10 mouse cellular contexts compared by ENCODE assay signal in the genomic region with DNA sequence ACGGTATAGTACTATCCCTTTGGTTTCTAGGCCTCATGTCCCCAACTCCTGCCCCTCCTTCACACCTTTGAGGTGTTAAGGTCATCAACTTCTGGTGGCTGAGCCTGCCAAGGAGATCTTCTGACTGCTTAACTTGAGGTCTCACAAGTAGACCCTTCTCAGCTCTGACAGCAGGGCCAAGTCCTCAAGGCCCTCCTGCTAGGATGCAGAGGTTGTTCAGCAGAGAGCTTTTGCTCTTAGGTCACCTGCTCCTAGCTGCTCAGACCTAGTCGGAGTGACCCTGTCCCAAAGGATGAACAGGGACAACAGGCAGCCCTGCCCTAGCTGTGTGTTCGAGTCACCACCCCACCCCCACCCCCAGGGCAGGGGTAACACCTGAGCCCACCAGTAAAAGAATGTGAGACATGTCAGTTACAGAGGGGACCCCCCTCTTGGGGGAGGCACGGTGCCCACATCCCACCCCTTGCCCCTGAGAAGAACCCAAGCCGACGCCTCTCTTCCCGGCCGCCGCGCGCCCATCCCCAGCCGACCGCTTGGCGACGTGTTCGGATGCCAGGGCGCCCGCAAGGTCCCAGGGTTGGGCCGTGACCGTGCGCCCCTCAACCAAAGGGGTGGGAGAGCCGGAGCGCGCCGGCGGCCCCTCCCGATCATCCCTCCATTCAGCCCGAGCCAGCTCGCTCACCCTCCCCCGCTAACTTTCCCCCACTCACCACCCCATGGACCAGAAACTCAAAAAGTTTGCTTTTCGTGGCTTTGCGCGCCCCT. TPM values are rescaled to one million over a fixed set of nuclear protein-coding genes. Genes with fewer than 3 reads are reported as not detected.
DNase-seq lines count a peak whose midpoint lies in the region; ATAC-seq lines count a peak whose summit lies in the region.
"Had no signal": no experiment of that assay in that cellular context is flagged by ENCODE, and none has a peak within 500 bp of the region (broad histone marks: within the 10 kb centered on the region; RNA-seq: fewer than 3 reads in every experiment).

No protein-coding gene starts in this region.

- H3K36me3 ChIP-seq in hindbrain, embryonic 11.5 days (ENCODE audit: control insufficient read depth, insufficient read depth, low read length), result no peaks in the 10 kb centered on the region
- H3K36me3 ChIP-seq in midbrain, embryonic 12.5 days, result no peaks in the 10 kb centered on the region
- H3K36me3 ChIP-seq: G1E had no signal

- H3K27ac ChIP-seq in hindbrain, embryonic 11.5 days (ENCODE audit: low read depth, low read length), result peak overlapping the region; percentile 97
- peak overlapping the region; percentile 99 for H3K27ac ChIP-seq in midbrain, embryonic 12.5 days (replicated peaks)

- peaks cover 7% of the 10 kb centered on the region for H3K27me3 ChIP-seq in hindbrain, embryonic 11.5 days (ENCODE audit: control insufficient read depth, insufficient read depth, low read length)
- H3K27me3 ChIP-seq in midbrain, embryonic 12.5 days, result 0 out of 2 replicates have a peak, but pooled peaks cover 4% of the 10 kb centered on the region

- H3K4me2 ChIP-seq in hindbrain, embryonic 11.5 days (replicated peaks; ENCODE audit: low read depth, low read length), result peak overlapping the region; percentile 95
- peak overlapping the region; percentile 72 for H3K4me2 ChIP-seq in midbrain, embryonic 12.5 days (replicated peaks)

- WGBS in hindbrain, embryonic 11.5 days, result 2% methylated on average over 24 of the region's 33 CpGs
- under 1% methylated on average over 33 of the region's 33 CpGs for WGBS in midbrain, embryonic 12.5 days

- H3K4me3 ChIP-seq in hindbrain, embryonic 11.5 days (ENCODE audit: low read depth, low read length), result peak overlapping the region; percentile 48
- peak overlapping the region; percentile 64 for H3K4me3 ChIP-seq in midbrain, embryonic 12.5 days

- peak; percentile 69 for DNase-seq in cerebellum, postnatal 10 days
- no peak for DNase-seq in cerebellum, postnatal 36 days
- peak; percentile 30 for DNase-seq in right cerebral cortex, postnatal 4 days
- no peak for DNase-seq in right cerebral cortex, adult 2 months (ENCODE audit: low spot score in 2 of 2)
- peak; percentile 60 for DNase-seq in hindbrain, embryonic 11.5 days (ENCODE audit: low spot score)
- no peak for DNase-seq in layer of hippocampus, postnatal 36 days
- DNase-seq in right cerebral cortex, postnatal 14 days, result no peak

- H3K9ac ChIP-seq in hindbrain, embryonic 11.5 days (ENCODE audit: low read depth, low read length), result peak overlapping the region; percentile 87
- peak overlapping the region; percentile 86 for H3K9ac ChIP-seq in midbrain, embryonic 12.5 days (replicated peaks)

- no peaks in the 10 kb centered on the region for H3K9me3 ChIP-seq in hindbrain, embryonic 11.5 days (ENCODE audit: control insufficient read depth, low read length)
- no peaks in the 10 kb centered on the region for H3K9me3 ChIP-seq in midbrain, embryonic 12.5 days
- H3K9me3 ChIP-seq: G1E had no signal

- peaks cover 50% of the 10 kb centered on the region for H3K4me1 ChIP-seq in hindbrain, embryonic 11.5 days (replicated peaks; ENCODE audit: control insufficient read depth, insufficient read depth, low read length)
- peaks cover 83% of the 10 kb centered on the region for H3K4me1 ChIP-seq in midbrain, embryonic 12.5 days

- ATAC-seq in hindbrain, embryonic 11.5 days (ENCODE audit: low FRiP score), result no peak
- ATAC-seq in midbrain, embryonic 12.5 days (ENCODE audit: low FRiP score, low read depth), result no peak

RNA-seq across cellular contexts. Expression of gene Chpf2, which starts 14.7 kb away (rescaled TPM):
- polyA plus RNA-seq in hindbrain, embryonic 11.5 days (2014; fragmentation: Nextera tagmentation; extraction: Ambion mirVana), result 8.6 and 8.7 TPM in 2 replicates
- 18.3 and 22.1 TPM in 2 replicates for polyA plus RNA-seq in midbrain, embryonic 12.5 days (2016; fragmentation: Nextera tagmentation; extraction: Ambion mirVana)
- total RNA-seq in layer of hippocampus, postnatal 36 days (2021), result 10 to 100 TPM; 58.0 to 61.2 TPM

RNA-seq across cellular contexts. Expression of gene Smarcd3, which starts 23.0 kb away (rescaled TPM):
- polyA plus RNA-seq in hindbrain, embryonic 11.5 days (2014; fragmentation: Nextera tagmentation; extraction: Ambion mirVana), result 42.3 and 45.9 TPM in 2 replicates
- polyA plus RNA-seq in midbrain, embryonic 12.5 days (2016; fragmentation: Nextera tagmentation; extraction: Ambion mirVana), result 108 and 120 TPM in 2 replicates
- 10 to 100 TPM; 88.0 to 89.8 TPM for total RNA-seq in layer of hippocampus, postnatal 36 days (2021)
- polyA plus RNA-seq: G1E had no signal

RNA-seq across cellular contexts. Expression of gene Abcf2, which starts 24.0 kb away (rescaled TPM):
- 121 and 136 TPM in 2 replicates for polyA plus RNA-seq in hindbrain, embryonic 11.5 days (2014; fragmentation: Nextera tagmentation; extraction: Ambion mirVana)
- polyA plus RNA-seq in midbrain, embryonic 12.5 days (2016; fragmentation: Nextera tagmentation; extraction: Ambion mirVana), result 126 TPM in 2 replicates
- 10 to 100 TPM; 74.5 to 77.3 TPM for total RNA-seq in layer of hippocampus, postnatal 36 days (2021)

RNA-seq across cellular contexts. Expression of gene 4931409K22Rik, which starts 44.6 kb away (rescaled TPM):
- 0.14 TPM in 1 of 2 replicates, not detected in the other for polyA plus RNA-seq in hindbrain, embryonic 11.5 days (2014; fragmentation: Nextera tagmentation; extraction: Ambion mirVana)
- 0.06 and 0.09 TPM in 2 replicates for polyA plus RNA-seq in midbrain, embryonic 12.5 days (2016; fragmentation: Nextera tagmentation; extraction: Ambion mirVana)
- not detected for total RNA-seq in layer of hippocampus, postnatal 36 days (2021)
- total RNA-seq: G1E; hematopoietic stem cell, adult 5-6 weeks had no signal
- polyA plus RNA-seq: G1E had no signal

Comparison
In these comparisons a context has a peak if more than half of its experiments do, and no peak if none do; other contexts are left out.
1. DNase-seq: peak in cerebellum, postnatal 10 days (2 of 2), right cerebral cortex, postnatal 4 days (single experiment) and hindbrain, embryonic 11.5 days (single experiment); none in cerebellum, postnatal 36 days (0 of 2), right cerebral cortex, adult 2 months (0 of 2), layer of hippocampus, postnatal 36 days (0 of 2) and right cerebral cortex, postnatal 14 days (single experiment).